Mouse (Mus musculus): ENCODE measurements around the gene Fastkd3.
"Not testable (repeated sequence)": the region's sequence is repeated elsewhere in the genome, so short reads cannot be mapped to it uniquely, and the experiment has no call there.

Gene Fastkd3

GRCm38 (mm10) chr13:68581747-68582516 lies at the start of gene Fastkd3, which contains the start of gene Mtrr:
Fastkd3 (plus strand) TSS chr13:68582234.
Mtrr (minus strand) TSS chr13:68582149.
- peak; percentile 98 for DNase-seq (ENCODE audit: low read depth, low spot score)

DNA sequence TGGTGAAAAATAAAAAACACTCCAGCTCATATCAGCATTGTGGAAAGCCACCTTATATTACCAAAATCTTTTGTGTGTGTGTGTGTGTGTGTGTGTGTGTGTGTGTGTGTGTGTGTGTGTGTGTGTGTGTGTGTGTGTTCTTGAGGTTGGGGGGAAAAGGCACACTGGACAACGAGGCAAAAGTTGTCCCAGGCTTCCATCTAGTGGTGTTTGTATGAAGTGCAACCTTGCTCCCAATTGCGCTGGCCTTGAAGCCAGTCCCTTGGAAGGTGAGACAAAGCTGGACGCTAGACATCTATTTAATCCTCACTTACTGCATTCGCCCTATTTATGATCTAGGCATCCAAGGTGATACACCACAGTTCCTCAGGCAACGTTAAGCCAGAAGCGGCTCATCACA lies 28.6 kb upstream of the Fastkd3 start:
- not testable (repeated sequence) for DNase-seq (ENCODE audit: low read depth, low spot score)

GRCm38 (mm10) chr13:68568110-68568509 lies 13.9 kb upstream of the Fastkd3 start:
- DNase-seq (ENCODE audit: low read depth, low spot score) = no peak

DNA sequence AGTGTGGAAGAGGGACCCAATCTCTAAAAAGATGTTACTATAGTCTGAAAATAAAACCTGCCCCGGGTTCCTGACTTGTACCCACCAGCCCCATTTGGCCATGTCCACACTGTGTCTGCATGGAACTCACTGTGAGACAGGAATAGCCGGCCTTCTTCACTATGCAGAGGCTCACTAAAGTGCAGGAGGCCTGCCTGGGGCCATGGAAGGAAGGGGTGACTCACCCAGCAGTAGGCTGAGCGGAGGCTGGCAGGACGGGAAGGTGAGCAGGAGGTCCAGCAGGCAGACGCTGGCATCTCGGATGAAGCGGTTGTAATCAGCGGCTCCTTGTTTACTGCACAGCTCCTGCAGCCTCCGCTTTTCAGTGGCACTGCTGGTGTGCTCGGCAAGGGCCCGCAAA lies 13.5 kb upstream of the Fastkd3 start:
- DNase-seq (ENCODE audit: low read depth, low spot score) = no peak

DNA sequence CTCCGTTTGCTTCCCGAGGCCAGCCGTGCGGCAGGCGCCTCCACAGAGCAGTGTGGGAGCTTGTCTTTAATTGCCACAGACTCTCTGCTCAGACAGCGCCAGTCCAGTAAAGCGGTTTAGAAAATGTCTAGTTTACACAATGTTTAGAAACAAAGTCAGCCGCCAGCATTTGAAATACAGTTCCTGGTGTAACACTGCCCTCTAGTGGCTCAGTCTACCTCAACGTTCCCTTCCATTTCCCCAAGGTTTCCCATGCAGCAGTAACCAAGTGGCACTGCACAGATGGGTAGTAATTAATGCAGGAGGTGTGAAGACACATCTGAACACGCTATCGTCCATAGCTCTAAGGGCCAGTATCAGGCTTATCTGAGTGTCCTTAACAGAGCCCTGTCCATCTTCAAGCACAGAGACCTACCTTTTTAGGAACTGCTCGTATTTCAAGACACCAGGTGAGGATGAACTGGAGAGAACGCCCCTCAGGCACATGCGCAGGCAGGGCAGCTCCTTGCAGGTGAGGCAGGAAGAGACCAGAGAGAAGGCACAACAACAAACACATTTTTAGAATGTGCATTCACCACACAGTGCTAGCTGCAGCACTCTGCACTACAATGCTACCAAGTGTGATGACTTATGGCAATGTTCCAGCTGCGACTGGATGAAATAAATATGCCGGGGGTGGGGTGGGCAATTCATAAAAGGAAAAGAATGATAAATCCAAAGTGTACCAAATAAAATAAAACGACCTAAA lies 12.3 kb upstream of the Fastkd3 start:
- DNase-seq (ENCODE audit: low read depth, low spot score) = no peak

- no peak for DNase-seq (ENCODE audit: low read depth, low spot score)
Observed at GRCm38 (mm10) chr13:68572247-68572646, 9.8 kb upstream of the Fastkd3 start.

DNA sequence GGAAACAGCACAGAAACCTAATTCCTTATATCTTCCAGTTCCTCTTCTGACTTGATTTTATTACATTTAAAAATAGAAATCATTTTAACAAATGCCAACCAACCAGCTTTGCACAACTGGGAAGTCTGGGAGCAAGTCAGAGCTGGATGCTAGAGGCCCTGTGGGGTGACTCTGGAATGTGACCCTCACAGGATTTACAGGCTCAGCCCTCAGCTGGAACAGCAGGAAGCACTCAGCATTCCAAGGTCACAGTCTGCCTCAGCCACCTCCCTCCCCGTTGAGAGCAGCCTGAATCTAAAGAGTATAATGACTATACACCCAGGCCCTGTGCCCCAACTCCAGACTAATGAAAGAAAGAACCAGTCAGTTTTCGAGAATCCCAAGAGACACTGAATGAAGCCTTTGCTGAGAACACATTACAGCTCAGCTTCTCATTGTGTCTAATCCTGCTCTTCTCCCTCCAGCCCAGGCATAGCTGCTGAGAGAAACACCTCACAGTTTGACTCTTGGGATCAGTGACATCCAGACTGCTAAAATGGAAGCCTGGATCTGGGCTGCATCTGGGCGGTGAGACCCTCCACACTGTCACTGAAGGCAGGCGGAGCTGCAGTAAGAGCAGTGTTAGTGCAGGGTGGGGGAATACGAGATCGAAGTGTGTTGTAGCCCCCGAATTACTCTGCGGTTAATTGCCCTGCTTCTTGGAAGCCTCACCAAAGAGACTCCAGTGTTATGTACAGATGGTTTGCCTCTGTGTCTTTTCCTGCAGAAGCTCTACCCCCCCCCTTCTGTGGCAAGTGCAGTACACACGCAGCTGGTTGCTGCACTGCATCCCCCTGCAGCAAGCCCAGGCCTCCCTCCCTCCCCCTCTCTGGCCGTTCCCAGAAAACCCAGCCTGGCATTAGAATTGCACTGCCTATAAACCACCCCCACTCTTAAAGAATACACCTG lies 8.8 kb upstream of the Fastkd3 start:
- no peak for DNase-seq (ENCODE audit: low read depth, low spot score)

GRCm38 (mm10) chr13:68574398-68574797 lies 7.6 kb upstream of the Fastkd3 start:
- DNase-seq (ENCODE audit: low read depth, low spot score) = no peak

DNA sequence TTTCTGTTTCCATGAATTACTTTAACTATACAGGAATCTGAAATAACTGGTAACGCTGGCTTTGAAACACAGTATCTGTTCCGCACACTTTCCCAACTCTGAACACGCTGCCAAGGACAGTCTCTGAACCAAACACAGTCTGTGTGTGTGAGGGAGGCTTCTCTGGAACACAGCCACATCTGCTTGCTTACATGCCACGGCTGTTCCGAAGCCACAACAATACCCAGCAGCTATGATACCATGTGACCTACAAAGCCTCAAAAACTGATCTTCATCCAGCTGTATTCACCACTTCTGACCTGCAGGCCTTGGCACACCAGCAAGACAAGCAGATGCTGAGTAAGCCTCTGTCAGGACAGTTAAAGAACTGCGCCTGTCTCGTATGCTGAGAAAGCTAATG lies 4.1 kb upstream of the Fastkd3 start:
- no peak for DNase-seq (ENCODE audit: low read depth, low spot score)

DNA sequence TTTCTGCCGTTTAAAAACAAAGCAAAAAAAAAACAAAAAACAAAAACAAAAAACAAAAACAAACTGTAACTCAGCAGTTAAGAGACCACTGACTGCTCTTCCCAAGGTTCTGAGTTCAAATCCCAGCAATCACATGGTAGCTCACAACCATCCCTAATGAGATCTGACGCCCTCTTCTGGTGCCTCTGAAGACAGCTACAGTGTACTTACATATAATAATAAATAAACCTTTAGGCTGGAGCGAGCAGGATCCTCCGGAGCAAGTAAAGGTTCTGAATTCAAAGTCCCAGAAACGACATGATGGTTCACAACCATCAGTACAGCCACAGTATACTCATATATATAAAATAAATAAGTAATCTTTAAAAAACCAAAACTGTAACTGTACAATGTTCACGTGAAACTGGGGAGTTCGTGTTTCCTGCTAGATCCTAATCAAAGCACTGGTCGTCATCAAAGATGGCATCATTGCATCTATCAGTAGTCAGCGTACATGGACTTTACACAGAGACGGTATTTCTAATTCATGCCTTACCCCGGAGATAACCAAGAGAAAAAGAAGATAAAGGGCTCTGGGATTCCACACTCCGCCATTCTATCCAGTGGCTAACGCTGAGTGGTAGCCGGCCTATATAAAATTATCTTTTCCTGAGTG lies 821 bp upstream of the Fastkd3 start:
- DNase-seq (ENCODE audit: low read depth, low spot score) = no peak

- DNase-seq (ENCODE audit: low read depth, low spot score) = no peak
Observed at GRCm38 (mm10) chr13:68582517-68582780, 415 bp downstream of the Fastkd3 start.

DNA sequence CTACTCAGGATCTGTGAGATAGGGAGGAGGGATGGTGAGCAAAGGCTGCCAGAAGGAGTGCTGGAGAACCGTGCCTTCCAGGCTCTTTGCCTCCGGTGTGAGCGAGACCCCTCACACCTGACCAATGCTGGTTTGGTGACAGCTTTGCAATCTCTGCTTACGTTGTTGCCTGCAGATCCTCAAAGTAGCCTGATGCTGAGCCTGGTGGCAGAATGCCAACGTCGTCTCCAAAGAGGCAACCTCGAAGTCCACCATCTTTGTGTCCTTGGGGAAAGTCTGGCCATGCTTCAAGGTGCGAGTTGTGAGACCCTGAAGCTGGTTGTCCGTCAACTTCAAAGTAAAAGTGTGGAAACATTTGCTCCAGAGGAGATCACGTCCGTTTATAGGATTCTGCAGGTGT lies 1.9 kb downstream of the Fastkd3 start:
- no peak for DNase-seq (ENCODE audit: low read depth, low spot score)

GRCm38 (mm10) chr13:68585441-68585840 lies 3.4 kb downstream of the Fastkd3 start:
- no peak for DNase-seq (ENCODE audit: low read depth, low spot score)

GRCm38 (mm10) chr13:68588352-68588751 lies 6.3 kb downstream of the Fastkd3 start:
- DNase-seq (ENCODE audit: low read depth, low spot score) = no peak

DNA sequence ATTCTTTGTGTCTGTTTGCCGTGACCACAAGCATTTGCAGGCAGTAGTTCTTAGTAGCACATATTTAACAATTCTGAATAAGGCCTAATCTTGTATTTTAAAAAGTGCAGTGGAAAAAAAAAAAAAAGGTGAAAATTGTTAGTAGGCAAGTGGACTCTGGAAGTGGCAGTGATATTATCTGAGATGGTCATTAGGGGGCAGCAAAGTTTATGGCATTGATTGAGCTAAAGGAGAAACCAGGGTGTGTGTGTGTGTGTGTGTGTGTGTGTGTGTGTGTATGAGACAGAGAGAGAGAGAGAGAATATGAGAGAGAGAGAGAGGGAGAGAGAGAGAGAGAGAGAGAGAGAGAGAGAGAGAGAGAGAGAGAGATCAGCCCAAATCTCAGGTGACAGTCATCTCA lies 11.8 kb downstream of the Fastkd3 start:
- no peak for DNase-seq (ENCODE audit: low read depth, low spot score)

GRCm38 (mm10) chr13:68597199-68597598 lies 15.2 kb downstream of the Fastkd3 start, which contains the start of gene 1700001L19Rik:
1700001L19Rik (plus strand) TSS chr13:68597421.
- DNase-seq (ENCODE audit: low read depth, low spot score) = no peak

GRCm38 (mm10) chr13:68597667-68598066 lies 15.6 kb downstream of the Fastkd3 start:
- no peak for DNase-seq (ENCODE audit: low read depth, low spot score)

GRCm38 (mm10) chr13:68598953-68599352 lies 16.9 kb downstream of the Fastkd3 start:
- no peak for DNase-seq (ENCODE audit: low read depth, low spot score)

- no peak for DNase-seq (ENCODE audit: low read depth, low spot score)
Observed at GRCm38 (mm10) chr13:68601184-68601583, 19.1 kb downstream of the Fastkd3 start.

DNA sequence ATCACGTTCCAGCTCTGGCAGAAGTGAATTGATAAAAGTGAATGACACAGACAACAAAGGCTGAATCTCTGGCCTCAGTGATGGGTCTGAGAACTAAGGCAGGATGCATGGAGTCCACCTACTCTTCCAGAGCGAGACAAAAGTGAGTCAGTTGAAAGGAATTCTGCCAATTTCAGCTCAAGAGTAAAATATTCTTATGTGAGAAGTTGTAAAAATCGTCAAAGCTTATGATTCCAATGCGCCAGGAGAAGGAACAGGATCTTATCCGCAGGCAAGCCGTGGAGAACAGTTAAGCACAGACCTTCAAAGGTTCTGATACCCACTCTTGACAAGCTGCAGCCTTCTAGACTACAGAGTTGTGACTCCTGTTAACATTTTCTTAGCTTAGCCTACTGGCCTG lies 21.1 kb downstream of the Fastkd3 start:
- DNase-seq (ENCODE audit: low read depth, low spot score) = no peak

- peak; percentile 29 for DNase-seq (ENCODE audit: low read depth, low spot score)
Observed at GRCm38 (mm10) chr13:68605689-68606126, 23.7 kb downstream of the Fastkd3 start.
